Mouse (Mus musculus): Measurements from ENCODE around the gene Defb23. TPM values are rescaled to one million over a fixed set of nuclear protein-coding genes. Genes with fewer than 3 reads are reported as not detected.

Defb23 gene
- polyA plus RNA-seq, 1 experiment from 2014 or later = not detected

DNA sequence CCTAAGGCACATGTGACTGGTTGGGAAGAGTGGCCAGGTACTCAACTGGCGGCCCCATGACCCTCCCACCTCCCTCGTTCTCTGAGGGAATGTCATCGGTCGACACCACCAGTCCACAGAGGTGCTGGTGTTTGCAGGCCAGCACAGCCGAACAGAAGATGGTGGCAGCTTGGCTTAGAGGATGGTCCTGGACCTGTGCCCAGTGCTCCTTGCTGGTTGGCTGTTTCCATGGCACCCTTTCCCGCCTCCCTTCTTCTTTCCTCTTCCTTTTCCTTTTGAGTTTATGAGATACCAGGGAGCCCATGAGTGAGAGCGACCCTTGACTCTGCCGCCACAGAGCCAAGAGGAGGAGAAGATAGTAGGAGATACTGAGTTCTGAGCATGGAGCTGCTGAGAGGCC, 21.1 kb downstream of the Defb23 start:
- no peak overlapping the region for H3K4me2 ChIP-seq (replicated peaks; ENCODE audit: low read depth)
- 77% methylated on average over 8 of the region's 8 CpGs for WGBS
- H3K27me3 ChIP-seq (replicated peaks; ENCODE audit: control insufficient read depth, insufficient read depth, low read length) = 0 out of 2 replicates have a peak, but pooled peaks cover 3% of the 10 kb centered on the region
- no peak overlapping the region for H3K9ac ChIP-seq (ENCODE audit: low read depth, low read length)
- H3K4me3 ChIP-seq (ENCODE audit: low read depth, low read length) = no peak overlapping the region
- no peaks in the 10 kb centered on the region for H3K4me1 ChIP-seq (replicated peaks; ENCODE audit: control insufficient read depth, insufficient read depth, low read length)
- ATAC-seq = no peak
- no peaks in the 10 kb centered on the region for H3K36me3 ChIP-seq (ENCODE audit: control insufficient read depth, insufficient read depth)
- no peak for TF ChIP-seq CTCF (IDR thresholded peaks at IDR 0.05; ENCODE audit: low read depth)
- no peaks in the 10 kb centered on the region for H3K9me3 ChIP-seq (ENCODE audit: control insufficient read depth)
- H3K27ac ChIP-seq (ENCODE audit: low read depth, low read length) = no peak overlapping the region

DNA sequence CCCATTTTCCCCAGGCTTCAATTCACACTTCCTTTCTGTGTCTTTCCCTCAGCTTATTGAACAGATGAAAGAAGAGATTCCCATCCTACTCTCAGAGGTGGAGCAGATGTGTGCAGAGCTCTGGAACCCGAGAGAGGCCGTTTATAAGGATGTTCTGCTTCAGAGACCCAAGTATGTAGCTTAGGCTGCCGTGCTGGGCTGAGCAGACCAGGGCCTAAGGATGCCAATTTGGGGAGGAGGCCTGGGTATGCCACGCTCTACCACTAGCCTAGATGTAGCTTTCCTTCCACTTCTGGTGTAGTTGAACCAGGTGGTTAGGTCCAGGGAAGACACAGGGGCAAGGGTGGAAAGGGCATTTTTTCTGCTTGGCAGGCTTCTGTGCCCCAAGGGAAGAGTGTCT, 22.1 kb downstream of the Defb23 start:
- no peak for ATAC-seq
- WGBS = 86% methylated on average over 4 of the region's 4 CpGs

DNA sequence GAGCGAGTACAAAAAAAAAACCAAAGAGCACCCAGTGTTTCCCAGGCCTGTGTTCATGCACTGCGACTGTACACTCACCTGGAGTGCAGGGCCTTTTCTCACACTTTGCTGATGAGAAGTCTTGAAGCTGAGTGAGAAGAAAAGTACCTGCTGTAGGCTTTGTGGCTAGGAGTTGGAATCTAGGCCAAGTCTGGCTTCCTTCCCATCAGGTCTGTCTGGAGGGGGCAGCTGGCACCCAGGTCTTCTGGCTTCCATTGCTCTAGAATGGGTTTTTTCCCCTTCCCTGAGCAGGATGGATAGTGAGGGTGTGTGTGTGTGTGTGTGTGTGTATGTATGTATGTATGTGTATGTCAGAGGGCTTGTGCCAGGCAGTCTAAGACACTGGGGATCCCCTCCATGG, 24.6 kb downstream of the Defb23 start:
- no peak overlapping the region for H3K27ac ChIP-seq (ENCODE audit: low read depth, low read length)
- H3K4me1 ChIP-seq (replicated peaks; ENCODE audit: control insufficient read depth, insufficient read depth, low read length) = no peaks in the 10 kb centered on the region
- no peaks in the 10 kb centered on the region for H3K27me3 ChIP-seq (replicated peaks; ENCODE audit: control insufficient read depth, insufficient read depth, low read length)
- no peak for ATAC-seq
- no peak for TF ChIP-seq CTCF (IDR thresholded peaks at IDR 0.05; ENCODE audit: low read depth)
- 65% methylated on average over 2 of the region's 2 CpGs for WGBS
- H3K9me3 ChIP-seq (ENCODE audit: control insufficient read depth) = no peaks in the 10 kb centered on the region
- H3K4me3 ChIP-seq (ENCODE audit: low read depth, low read length) = no peak overlapping the region
- H3K36me3 ChIP-seq (ENCODE audit: control insufficient read depth, insufficient read depth) = no peaks in the 10 kb centered on the region
- no peak overlapping the region for H3K4me2 ChIP-seq (replicated peaks; ENCODE audit: low read depth)
- H3K9ac ChIP-seq (ENCODE audit: low read depth, low read length) = no peak overlapping the region

More for the DNA sequence above, 22.1 kb downstream of the Defb23 start:
- TF ChIP-seq CTCF (IDR thresholded peaks at IDR 0.05; ENCODE audit: low read depth) = no peak
- no peak overlapping the region for H3K27ac ChIP-seq (ENCODE audit: low read depth, low read length)
- H3K27me3 ChIP-seq (replicated peaks; ENCODE audit: control insufficient read depth, insufficient read depth, low read length) = 0 out of 2 replicates have a peak, but pooled peaks cover 3% of the 10 kb centered on the region
- no peaks in the 10 kb centered on the region for H3K9me3 ChIP-seq (ENCODE audit: control insufficient read depth)
- no peaks in the 10 kb centered on the region for H3K36me3 ChIP-seq (ENCODE audit: control insufficient read depth, insufficient read depth)
- H3K4me1 ChIP-seq (replicated peaks; ENCODE audit: control insufficient read depth, insufficient read depth, low read length) = no peaks in the 10 kb centered on the region
- H3K4me2 ChIP-seq (replicated peaks; ENCODE audit: low read depth) = no peak overlapping the region
- no peak overlapping the region for H3K9ac ChIP-seq (ENCODE audit: low read depth, low read length)
- H3K4me3 ChIP-seq (ENCODE audit: low read depth, low read length) = no peak overlapping the region

DNA sequence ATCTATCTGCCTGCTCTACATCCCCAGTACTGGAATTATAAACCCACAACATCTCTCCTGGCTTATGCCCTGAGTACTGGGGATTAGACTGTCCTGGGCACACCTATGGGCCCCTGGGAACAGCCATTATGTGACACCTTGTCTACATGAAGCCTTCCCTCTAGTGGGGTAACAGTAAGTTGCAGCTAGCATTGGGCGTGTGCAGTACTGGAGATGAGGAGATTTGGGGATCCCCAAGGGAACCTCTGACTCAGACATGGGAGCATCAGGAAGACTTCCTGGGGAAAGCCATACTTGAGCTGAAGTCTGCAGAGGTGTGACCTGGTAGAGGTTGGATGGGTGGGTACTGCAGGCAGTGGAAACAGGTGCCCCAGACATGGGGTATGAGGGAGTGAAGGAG, 25.5 kb downstream of the Defb23 start:
- Histone ChIP-seq H3K27ac (ENCODE audit: low read depth, low read length) (no peak overlapping the region), H3K9ac (ENCODE audit: low read depth, low read length) (no peak overlapping the region), H3K4me3 (ENCODE audit: low read depth, low read length) (no peak overlapping the region), H3K27me3 (replicated peaks; ENCODE audit: control insufficient read depth, insufficient read depth, low read length) (no peaks in the 10 kb centered on the region), H3K4me1 (replicated peaks; ENCODE audit: control insufficient read depth, insufficient read depth, low read length) (no peaks in the 10 kb centered on the region), H3K9me3 (ENCODE audit: control insufficient read depth) (no peaks in the 10 kb centered on the region), H3K4me2 (replicated peaks; ENCODE audit: low read depth) (no peak overlapping the region), H3K36me3 (ENCODE audit: control insufficient read depth, insufficient read depth) (no peaks in the 10 kb centered on the region)
- peak; percentile 50 for TF ChIP-seq CTCF (IDR thresholded peaks at IDR 0.05; ENCODE audit: low read depth)
- 0 out of 2 replicates have a peak, but pooled peaks have one; percentile 41 for ATAC-seq
- 81% methylated on average over 1 of the region's 1 CpGs for WGBS

DNA sequence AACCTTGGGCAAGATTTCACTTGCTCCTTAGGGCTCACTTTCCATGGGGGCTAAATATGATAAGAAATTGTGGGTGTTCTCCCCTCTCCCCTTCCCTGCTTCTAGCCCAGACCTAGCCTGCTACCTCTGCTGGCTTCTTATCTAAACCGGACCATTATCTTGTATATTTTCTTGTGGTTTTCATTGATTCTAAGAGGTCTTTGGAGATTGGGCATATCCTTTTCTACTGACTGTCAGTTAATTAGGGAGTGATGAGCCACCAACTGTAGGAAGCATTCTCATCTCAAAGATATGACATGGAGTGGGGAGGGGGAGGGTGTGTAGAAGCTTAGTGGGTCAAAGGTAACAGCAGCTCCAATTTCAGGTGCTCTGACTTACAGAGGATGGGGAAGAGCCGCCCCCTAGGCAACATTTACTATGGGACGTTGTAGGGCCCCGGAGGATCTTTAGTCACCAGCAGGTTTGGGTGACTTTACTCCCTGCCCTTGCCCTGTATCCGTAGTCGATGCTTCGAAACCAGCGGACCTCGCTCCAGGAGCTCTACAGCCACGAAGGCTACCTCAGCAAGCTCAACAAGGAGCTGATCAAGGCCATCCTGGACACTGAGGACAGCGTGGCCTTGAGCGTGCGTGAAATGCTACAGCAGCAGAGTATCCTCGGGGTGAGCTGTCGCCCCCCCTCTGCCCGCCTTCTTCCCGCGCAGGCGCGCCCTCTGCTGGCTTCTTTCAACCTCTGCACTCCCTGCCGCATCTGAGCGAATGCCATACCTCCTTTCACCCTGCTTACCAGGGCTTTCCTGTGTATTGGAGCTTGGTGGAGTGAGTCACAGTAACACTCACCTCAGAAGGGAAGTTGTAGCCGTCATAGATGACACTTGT, 27.2 kb downstream of the Defb23 start:
- no peak overlapping the region for H3K27ac ChIP-seq (ENCODE audit: low read depth, low read length)
- H3K27me3 ChIP-seq (replicated peaks; ENCODE audit: control insufficient read depth, insufficient read depth, low read length) = no peaks in the 10 kb centered on the region
- H3K4me3 ChIP-seq (ENCODE audit: low read depth, low read length) = 0 out of 2 replicates have a peak overlapping the region, but pooled peaks have one; percentile 16
- ATAC-seq = peak; percentile 77; the same call in 1 of the 2 replicates
- no peaks in the 10 kb centered on the region for H3K9me3 ChIP-seq (ENCODE audit: control insufficient read depth)
- H3K4me2 ChIP-seq (replicated peaks; ENCODE audit: low read depth) = peak overlapping the region; percentile 61
- H3K9ac ChIP-seq (ENCODE audit: low read depth, low read length) = no peak overlapping the region
- WGBS = 4% methylated on average over 23 of the region's 23 CpGs
- H3K36me3 ChIP-seq (ENCODE audit: control insufficient read depth, insufficient read depth) = no peaks in the 10 kb centered on the region
- H3K4me1 ChIP-seq (replicated peaks; ENCODE audit: control insufficient read depth, insufficient read depth, low read length) = no peaks in the 10 kb centered on the region
- TF ChIP-seq CTCF (IDR thresholded peaks at IDR 0.05; ENCODE audit: low read depth) = peak; percentile 99

DNA sequence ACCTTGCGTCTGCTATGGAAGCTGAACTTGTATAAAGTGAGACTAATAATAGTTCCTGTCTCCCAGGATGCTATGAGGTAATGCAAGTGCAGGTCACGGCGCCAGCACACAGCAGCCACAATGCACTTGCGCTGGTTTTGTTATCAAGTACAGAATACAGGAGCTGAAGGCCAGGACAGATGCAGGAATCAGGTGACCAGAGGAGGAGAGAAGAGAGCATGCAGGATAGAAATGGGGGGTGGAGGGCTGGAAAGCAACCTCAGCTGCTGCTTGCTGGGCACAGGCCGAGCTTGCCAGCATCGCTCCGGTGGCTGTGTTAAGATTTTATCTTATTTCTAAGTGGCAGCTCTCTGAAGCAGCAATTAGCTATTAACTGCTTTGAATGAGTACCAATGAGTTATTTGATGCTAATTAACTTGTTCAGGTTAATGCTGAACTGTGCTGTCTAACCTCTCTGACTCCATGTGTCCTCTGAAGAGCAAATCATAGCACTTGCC, 28.0 kb downstream of the Defb23 start:
- 77% methylated on average over 7 of the region's 7 CpGs for WGBS
- no peaks in the 10 kb centered on the region for H3K36me3 ChIP-seq (ENCODE audit: control insufficient read depth, insufficient read depth)
- no peak for TF ChIP-seq CTCF (IDR thresholded peaks at IDR 0.05; ENCODE audit: low read depth)
- no peak overlapping the region for H3K4me2 ChIP-seq (replicated peaks; ENCODE audit: low read depth)
- no peak overlapping the region for H3K4me3 ChIP-seq (ENCODE audit: low read depth, low read length)
- no peaks in the 10 kb centered on the region for H3K4me1 ChIP-seq (replicated peaks; ENCODE audit: control insufficient read depth, insufficient read depth, low read length)
- no peak overlapping the region for H3K27ac ChIP-seq (ENCODE audit: low read depth, low read length)
- no peak overlapping the region for H3K9ac ChIP-seq (ENCODE audit: low read depth, low read length)
- ATAC-seq = no peak
- no peaks in the 10 kb centered on the region for H3K9me3 ChIP-seq (ENCODE audit: control insufficient read depth)
- no peaks in the 10 kb centered on the region for H3K27me3 ChIP-seq (replicated peaks; ENCODE audit: control insufficient read depth, insufficient read depth, low read length)
